Mouse (Mus musculus): Measurements from ENCODE around the gene Trpd52l3. TPM values are rescaled to one million over a fixed set of nuclear protein-coding genes. Genes with fewer than 3 reads are reported as not detected.

Trpd52l3 gene
- not detected in 2 replicates for polyA plus RNA-seq (2012; ENCODE audit: low replicate concordance)

GRCm38 (mm10) chr19:30003621-30004020 lies at the start of gene Trpd52l3:
Trpd52l3 (plus strand) TSS chr19:30003790.

DNA sequence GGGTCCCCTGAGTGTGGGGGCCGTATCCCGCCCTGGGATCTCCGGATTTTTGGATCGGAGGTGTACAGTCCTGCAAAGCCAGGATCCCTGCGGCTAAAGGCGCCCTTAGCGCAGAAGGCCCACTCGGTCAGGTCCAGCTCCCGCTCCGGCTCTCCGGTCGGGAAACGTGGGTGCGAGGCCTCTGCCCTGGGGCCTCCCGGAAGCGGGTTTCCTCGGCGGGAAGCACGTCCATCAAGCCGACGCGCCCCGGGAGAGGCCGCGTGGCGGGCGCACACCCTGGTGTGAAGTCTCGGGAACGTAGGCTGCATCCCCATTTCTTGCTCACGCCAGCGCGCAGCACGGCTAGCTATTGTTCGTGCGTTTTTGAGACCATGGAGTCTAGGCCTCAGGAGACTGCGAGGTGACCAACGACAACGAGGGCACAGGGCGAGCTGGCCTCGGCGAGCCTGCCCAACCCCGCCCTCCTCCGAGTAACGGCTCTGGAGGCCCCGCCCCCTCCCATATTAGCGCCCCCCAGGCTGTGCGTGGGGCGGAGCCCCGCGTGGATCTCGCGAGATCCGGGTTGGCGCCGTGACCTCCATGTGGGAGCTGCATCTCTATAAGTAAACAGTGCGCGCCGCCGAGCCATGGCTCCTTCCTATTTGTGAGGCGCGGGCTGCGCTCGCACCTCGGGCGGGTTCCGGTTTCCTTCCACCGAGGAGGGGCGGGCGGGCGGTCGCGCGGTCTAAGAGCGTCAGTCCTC lies 26.5 kb downstream of the Trpd52l3 start, which contains the start of gene Uhrf2:
Uhrf2 (plus strand) TSS at position 620 of the 742 bp plus-strand sequence.

Other genes with a start within 250 kb of the Trpd52l3 start
- gene 9930021J03Rik, start 197.8 kb upstream of the Trpd52l3 start, polyA plus RNA-seq (2012; ENCODE audit: low replicate concordance), result 0.84 and 1.8 TPM in 2 replicates
- 0.12 and 2.0 TPM in 2 replicates for gene Ranbp6, start 190.8 kb upstream of the Trpd52l3 start, polyA plus RNA-seq (2012; ENCODE audit: low replicate concordance)
- 0.09 and 0.38 TPM in 2 replicates for gene Il33, start 78.7 kb upstream of the Trpd52l3 start, polyA plus RNA-seq (2012; ENCODE audit: low replicate concordance)
- 11.6 and 28.2 TPM in 2 replicates for gene Uhrf2, start 26.7 kb downstream of the Trpd52l3 start, polyA plus RNA-seq (2012; ENCODE audit: low replicate concordance)
- gene Gldc, start 171.6 kb downstream of the Trpd52l3 start, polyA plus RNA-seq (2012; ENCODE audit: low replicate concordance), result not detected in 2 replicates
- not detected in 2 replicates for gene Mbl2, start 229.2 kb downstream of the Trpd52l3 start, polyA plus RNA-seq (2012; ENCODE audit: low replicate concordance)

Data from leukemia stem cell, adult 10-12 weeks (primary cell).